ENCODE assay signal across 7 mouse cellular contexts in genomic region chr4:107178182-107178829, GRCm38 (mm10). TPM values are rescaled to one million over a fixed set of nuclear protein-coding genes. Genes with fewer than 3 reads are reported as not detected.
DNase-seq lines count a peak whose midpoint lies in the region; ATAC-seq lines count a peak whose summit lies in the region.

Gene Tmem59 (plus strand): TSS chr4:107178399.

- H3K4me3 ChIP-seq in intestine, embryonic 15.5 days (replicated peaks) = peak within 1 kb of the TSS; percentile 86
- H3K4me3 ChIP-seq in midbrain, embryonic 10.5 days = peak within 1 kb of the TSS; percentile 96

- H3K4me2 ChIP-seq in intestine, embryonic 15.5 days (replicated peaks) = peak within 1 kb of the TSS; percentile 67

- peak within 1 kb of the TSS; percentile 86 for H3K9ac ChIP-seq in intestine, embryonic 15.5 days

- intact Hi-C loops in gastrocnemius, postnatal 36 days (cut with DNase I) = no loop called here
- intact Hi-C loops in left cerebral cortex, postnatal 25 days (cut with DNase I) = loop anchor here (5.0 kb wide), 1 partner anchor 336 kb away; no protein-coding TSS in a partner anchor

- peak; percentile 100 for DNase-seq in adrenal gland, adult 2 months
- DNase-seq in embryo, embryonic 11.5 days (ENCODE audit: low read depth, low spot score) = peak; percentile 88
- DNase-seq in gastrocnemius, postnatal 36 days = peak; percentile 97 to 98
- DNase-seq in left cerebral cortex, postnatal 25 days (ENCODE audit: low spot score in 2 of 2) = peak; percentile 94 to 97
- DNase-seq in midbrain, embryonic 10.5 days (ENCODE audit: low spot score) = peak; percentile 96
- DNase-seq in right cerebral cortex, postnatal 4 days = peak; percentile 91

- peaks cover 21% of the 10 kb centered on the region for H3K4me1 ChIP-seq in intestine, embryonic 15.5 days (replicated peaks)
- H3K4me1 ChIP-seq in midbrain, embryonic 10.5 days = peaks cover 31% of the 10 kb centered on the region

- no peaks in the 10 kb centered on the region for H3K27me3 ChIP-seq in intestine, embryonic 15.5 days (replicated peaks)
- H3K27me3 ChIP-seq in midbrain, embryonic 10.5 days (ENCODE audit: low read depth, poor library complexity, severe bottlenecking) = no peaks in the 10 kb centered on the region

- peak within 1 kb of the TSS; percentile 99 for H3K27ac ChIP-seq in intestine, embryonic 15.5 days
- peak within 1 kb of the TSS; percentile 97 for H3K27ac ChIP-seq in midbrain, embryonic 10.5 days (replicated peaks)

- under 1% methylated on average over 49 of the region's 49 CpGs for WGBS in intestine, embryonic 15.5 days
- under 1% methylated on average over 49 of the region's 49 CpGs for WGBS in midbrain, embryonic 10.5 days

- peak; percentile 96 for ATAC-seq in intestine, embryonic 15.5 days

- no peaks in the 10 kb centered on the region for H3K36me3 ChIP-seq in intestine, embryonic 15.5 days
- peaks cover 32% of the 10 kb centered on the region for H3K36me3 ChIP-seq in midbrain, embryonic 10.5 days

- no peaks in the 10 kb centered on the region for H3K9me3 ChIP-seq in intestine, embryonic 15.5 days
- H3K9me3 ChIP-seq in midbrain, embryonic 10.5 days (replicated peaks) = no peaks in the 10 kb centered on the region

RNA-seq across cellular contexts. Expression of gene Tmem59, which starts in this region (rescaled TPM):
- 100 to 1,000 TPM; 274 to 379 TPM for total RNA-seq in adrenal gland, adult 2 months (2021)
- 746 and 999 TPM in 2 replicates for polyA plus RNA-seq in adrenal gland, adult 2 months (2012; rRNA removed)
- total RNA-seq in gastrocnemius, postnatal 36 days (2021) = 10 to 100 TPM; 68.4 to 77.1 TPM
- 394 and 425 TPM in 2 replicates for polyA plus RNA-seq in intestine, embryonic 15.5 days (2015; fragmentation: Nextera tagmentation; extraction: Ambion mirVana)
- total RNA-seq in left cerebral cortex, postnatal 25 days (2021) = 100 to 1,000 TPM; 219 to 231 TPM
- polyA plus RNA-seq in midbrain, embryonic 10.5 days (2016; fragmentation: Nextera tagmentation; extraction: Ambion mirVana) = 279 and 311 TPM in 2 replicates

Comparison
In these comparisons a context has a peak if more than half of its experiments do, and no peak if none do; other contexts are left out.
1. Peak in every context shown above with its lines: DNase-seq, ATAC-seq, H3K4me3 ChIP-seq and H3K27ac ChIP-seq.